Mouse (Mus musculus): ENCODE results near the gene Sp6. TPM values are rescaled to one million over a fixed set of nuclear protein-coding genes. Genes with fewer than 3 reads are reported as not detected.

Gene Sp6
- polyA plus RNA-seq, 1 experiment: 0.22 TPM

GRCm38 (mm10) chr11:97036141-97036540, 22.9 kb downstream of the Sp6 start:
- TF ChIP-seq POLR2A (IDR thresholded peaks at IDR 0.05; ENCODE audit: control insufficient read depth, low read depth, low read length): no peak; the same call in 1 of the 2 replicates
- TF ChIP-seq CTCF (IDR thresholded peaks at IDR 0.05; ENCODE audit: control insufficient read depth, insufficient read depth, insufficient replicate concordance, low read depth, low read length): no peak
- Histone ChIP-seq H3K27ac (ENCODE audit: control insufficient read depth, insufficient read depth, low read depth, low read length) (no peak overlapping the region), H3K27me3 (ENCODE audit: control insufficient read depth, insufficient read depth, low read length) (no peaks in the 10 kb centered on the region), H3K4me3 (ENCODE audit: control insufficient read depth, low read depth, low read length) (no peak overlapping the region), H3K36me3 (ENCODE audit: control insufficient read depth, insufficient read depth, low read length) (peaks cover 2% of the 10 kb centered on the region), H3K4me1 (ENCODE audit: control insufficient read depth, insufficient read depth, low read length) (peaks cover 2% of the 10 kb centered on the region)

GRCm38 (mm10) chr11:97038881-97039280, 25.7 kb downstream of the Sp6 start:
- Histone ChIP-seq H3K4me1 (ENCODE audit: control insufficient read depth, insufficient read depth, low read length) (peaks cover 2% of the 10 kb centered on the region), H3K4me3 (ENCODE audit: control insufficient read depth, low read depth, low read length) (no peak overlapping the region), H3K27me3 (ENCODE audit: control insufficient read depth, insufficient read depth, low read length) (no peaks in the 10 kb centered on the region), H3K36me3 (ENCODE audit: control insufficient read depth, insufficient read depth, low read length) (peaks cover 2% of the 10 kb centered on the region), H3K27ac (ENCODE audit: control insufficient read depth, insufficient read depth, low read depth, low read length) (no peak overlapping the region)
- no peak for TF ChIP-seq CTCF (IDR thresholded peaks at IDR 0.05; ENCODE audit: control insufficient read depth, insufficient read depth, insufficient replicate concordance, low read depth, low read length)
- TF ChIP-seq POLR2A (IDR thresholded peaks at IDR 0.05; ENCODE audit: control insufficient read depth, low read depth, low read length): no peak

GRCm38 (mm10) chr11:97040301-97041021, 27.3 kb downstream of the Sp6 start:
- H3K4me3 ChIP-seq (ENCODE audit: control insufficient read depth, low read depth, low read length): peak overlapping the region; percentile 99
- no peaks in the 10 kb centered on the region for H3K27me3 ChIP-seq (ENCODE audit: control insufficient read depth, insufficient read depth, low read length)
- TF ChIP-seq POLR2A (IDR thresholded peaks at IDR 0.05; ENCODE audit: control insufficient read depth, low read depth, low read length) (no peak), CTCF (IDR thresholded peaks at IDR 0.05; ENCODE audit: control insufficient read depth, insufficient read depth, insufficient replicate concordance, low read depth, low read length) (no peak)
- H3K27ac ChIP-seq (ENCODE audit: control insufficient read depth, insufficient read depth, low read depth, low read length): peak overlapping the region; percentile 100
- peaks cover 2% of the 10 kb centered on the region; the same call in 1 of the 2 replicates for H3K4me1 ChIP-seq (ENCODE audit: control insufficient read depth, insufficient read depth, low read length)
- H3K36me3 ChIP-seq (ENCODE audit: control insufficient read depth, insufficient read depth, low read length): peaks cover 2% of the 10 kb centered on the region

- Histone ChIP-seq H3K27ac (ENCODE audit: control insufficient read depth, insufficient read depth, low read depth, low read length) (peak within 1 kb of the TSS; percentile 100), H3K27me3 (ENCODE audit: control insufficient read depth, insufficient read depth, low read length) (no peaks in the 10 kb centered on the region), H3K4me1 (ENCODE audit: control insufficient read depth, insufficient read depth, low read length) (peaks cover 2% of the 10 kb centered on the region; the same call in 1 of the 2 replicates), H3K4me3 (ENCODE audit: control insufficient read depth, low read depth, low read length) (peak within 1 kb of the TSS; percentile 99), H3K36me3 (ENCODE audit: control insufficient read depth, insufficient read depth, low read length) (peaks cover 2% of the 10 kb centered on the region)
- TF ChIP-seq CTCF (IDR thresholded peaks at IDR 0.05; ENCODE audit: control insufficient read depth, insufficient read depth, insufficient replicate concordance, low read depth, low read length) (no peak), POLR2A (IDR thresholded peaks at IDR 0.05; ENCODE audit: control insufficient read depth, low read depth, low read length) (peak; percentile 82)
Observed at GRCm38 (mm10) chr11:97041022-97041899, 28.1 kb downstream of the Sp6 start, which contains the start of the genes Lrrc46 and Mrpl10. Gene Lrrc46, minus strand, starts transcription at chr11:97041407. Gene Mrpl10, plus strand, starts transcription at chr11:97041560.

GRCm38 (mm10) chr11:97044902-97045301, 31.7 kb downstream of the Sp6 start:
- Histone ChIP-seq H3K4me3 (ENCODE audit: control insufficient read depth, low read depth, low read length) (no peak overlapping the region; the same call in 1 of the 2 replicates), H3K27me3 (ENCODE audit: control insufficient read depth, insufficient read depth, low read length) (no peaks in the 10 kb centered on the region), H3K27ac (ENCODE audit: control insufficient read depth, insufficient read depth, low read depth, low read length) (no peak overlapping the region), H3K36me3 (ENCODE audit: control insufficient read depth, insufficient read depth, low read length) (peaks cover 2% of the 10 kb centered on the region), H3K4me1 (ENCODE audit: control insufficient read depth, insufficient read depth, low read length) (peaks cover 4% of the 10 kb centered on the region)
- no peak for TF ChIP-seq POLR2A (IDR thresholded peaks at IDR 0.05; ENCODE audit: control insufficient read depth, low read depth, low read length)
- no peak for TF ChIP-seq CTCF (IDR thresholded peaks at IDR 0.05; ENCODE audit: control insufficient read depth, insufficient read depth, insufficient replicate concordance, low read depth, low read length)

GRCm38 (mm10) chr11:97045861-97046260, 32.7 kb downstream of the Sp6 start:
- Histone ChIP-seq H3K4me1 (ENCODE audit: control insufficient read depth, insufficient read depth, low read length) (peaks cover 2% of the 10 kb centered on the region; the same call in 1 of the 2 replicates), H3K4me3 (ENCODE audit: control insufficient read depth, low read depth, low read length) (no peak overlapping the region), H3K27ac (ENCODE audit: control insufficient read depth, insufficient read depth, low read depth, low read length) (no peak overlapping the region), H3K27me3 (ENCODE audit: control insufficient read depth, insufficient read depth, low read length) (no peaks in the 10 kb centered on the region), H3K36me3 (ENCODE audit: control insufficient read depth, insufficient read depth, low read length) (peaks cover 2% of the 10 kb centered on the region)
- no peak for TF ChIP-seq CTCF (IDR thresholded peaks at IDR 0.05; ENCODE audit: control insufficient read depth, insufficient read depth, insufficient replicate concordance, low read depth, low read length)
- TF ChIP-seq POLR2A (IDR thresholded peaks at IDR 0.05; ENCODE audit: control insufficient read depth, low read depth, low read length): no peak
